Comparison of ENCODE assay signal across 31 mouse cellular contexts in genomic region chr19:55276770-55277169, GRCm38 (mm10). TPM values are rescaled to one million over a fixed set of nuclear protein-coding genes. Genes with fewer than 3 reads are reported as not detected.
"Had no signal": no experiment of that assay in that cellular context is flagged by ENCODE, and none has a peak within 500 bp of the region (broad histone marks: within the 10 kb centered on the region; RNA-seq: fewer than 3 reads in every experiment).

No protein-coding gene starts in this region.

- ATAC-seq: hindbrain, embryonic 16.5 days; inflammation-experienced regulatory T-cells, adult 6 months; intestine, embryonic 15.5 days had no signal

- H3K4me1 ChIP-seq: heart, embryonic 10.5 days; heart, embryonic 12.5 days; hindbrain, embryonic 10.5 days; hindbrain, embryonic 12.5 days; intestine, embryonic 15.5 days; kidney, embryonic 15.5 days; limb, embryonic 13.5 days; limb, embryonic 15.5 days had no signal

- H3K9ac ChIP-seq: heart, embryonic 12.5 days; hindbrain, embryonic 12.5 days; hindbrain, embryonic 14.5 days; intestine, embryonic 15.5 days; kidney, embryonic 15.5 days; limb, embryonic 13.5 days; limb, embryonic 15.5 days had no signal

- DNase-seq: gastrocnemius, adult 2 months; gastrocnemius, postnatal 10 days; gastrocnemius, postnatal 25 days; heart, adult 18-20 months; heart, postnatal 10 days; heart, postnatal 4 days; kidney, adult 11 months; kidney, adult 2 months; kidney, adult 9 months; kidney, postnatal 14 days; kidney, postnatal 36 days; layer of hippocampus, adult 9-11 months; layer of hippocampus, postnatal 36 days; left cerebral cortex, postnatal 4 days had no signal

- H3K27me3 ChIP-seq: heart, embryonic 12.5 days; hindbrain, embryonic 12.5 days; intestine, embryonic 15.5 days; kidney, embryonic 15.5 days; limb, embryonic 13.5 days; limb, embryonic 15.5 days had no signal

- H3K36me3 ChIP-seq: hindbrain, embryonic 12.5 days had no signal

- H3K4me2 ChIP-seq: heart, embryonic 12.5 days; hindbrain, embryonic 12.5 days; hindbrain, embryonic 14.5 days; intestine, embryonic 15.5 days; kidney, embryonic 15.5 days; limb, embryonic 13.5 days; limb, embryonic 15.5 days had no signal

- H3K27ac ChIP-seq: gastrocnemius, adult 2 months; heart, embryonic 10.5 days; hindbrain, embryonic 10.5 days; hindbrain, embryonic 12.5 days; hindbrain, embryonic 14.5 days; intestine, embryonic 15.5 days; kidney, embryonic 15.5 days; kidney, postnatal 0 days; limb, embryonic 13.5 days; limb, embryonic 15.5 days had no signal

- H3K4me3 ChIP-seq: gastrocnemius, adult 2 months; heart, embryonic 10.5 days; heart, embryonic 12.5 days; hindbrain, embryonic 10.5 days; hindbrain, embryonic 12.5 days; intestine, embryonic 15.5 days; kidney, embryonic 15.5 days; limb, embryonic 13.5 days; limb, embryonic 15.5 days had no signal

- H3K9me3 ChIP-seq: heart, embryonic 10.5 days; heart, embryonic 12.5 days; hindbrain, embryonic 10.5 days; hindbrain, embryonic 12.5 days; intestine, embryonic 15.5 days; kidney, embryonic 15.5 days; limb, embryonic 13.5 days; limb, embryonic 15.5 days had no signal

RNA-seq across cellular contexts. Expression of gene Gucy2g, which starts 35.7 kb away (rescaled TPM):
- total RNA-seq: granulocyte monocyte progenitor cell, adult 5-6 weeks; heart, adult 8-10 months; heart, postnatal 4 days had no signal
- polyA plus RNA-seq: heart, embryonic 10.5 days; heart, embryonic 14.5 days; heart, embryonic 16.5 days; hindbrain, embryonic 10.5 days; hindbrain, embryonic 12.5 days; intestine, embryonic 15.5 days; limb, embryonic 11.5 days; limb, embryonic 13.5 days had no signal
